In the genomic region with DNA sequence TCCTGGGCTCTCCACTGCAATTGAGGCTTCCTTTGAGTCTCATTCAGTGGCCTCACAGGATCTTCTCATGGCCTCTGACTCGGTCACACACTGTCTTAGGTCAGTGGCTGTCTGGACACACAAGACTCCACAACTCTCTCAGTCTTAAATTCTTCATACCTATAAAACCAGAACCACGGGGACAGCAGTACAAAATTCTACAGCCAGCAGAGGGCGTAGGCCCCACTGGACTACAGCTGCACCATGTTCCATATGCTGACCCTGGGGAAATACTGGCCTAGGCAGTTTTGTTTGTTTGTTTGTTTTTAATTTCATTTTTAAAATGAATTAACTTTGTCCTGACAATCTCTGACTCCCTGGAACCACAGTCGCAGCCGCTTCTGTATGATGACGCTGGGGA, we compare ENCODE assay signal across 11 mouse cellular contexts. TPM values are rescaled to one million over a fixed set of nuclear protein-coding genes. Genes with fewer than 3 reads are reported as not detected.
DNase-seq lines count a peak whose midpoint lies in the region; ATAC-seq and TF ChIP-seq lines count a peak whose summit lies in the region.
"Had no signal": no experiment of that assay in that cellular context is flagged by ENCODE, and none has a peak within 500 bp of the region (broad histone marks: within the 10 kb centered on the region; RNA-seq: fewer than 3 reads in every experiment).

No protein-coding gene starts in this region.

- H3K4me1 ChIP-seq in hindbrain, postnatal 0 days (ENCODE audit: insufficient read depth, low read length): no peaks in the 10 kb centered on the region
- H3K4me1 ChIP-seq in hindbrain, embryonic 13.5 days (replicated peaks): no peaks in the 10 kb centered on the region
- no peaks in the 10 kb centered on the region for H3K4me1 ChIP-seq in liver, postnatal 0 days (ENCODE audit: insufficient read depth)
- H3K4me1 ChIP-seq: liver, embryonic 13.5 days; neural tube, embryonic 15.5 days had no signal

- H3K4me2 ChIP-seq in hindbrain, postnatal 0 days (ENCODE audit: low read depth, low read length): no peak overlapping the region
- H3K4me2 ChIP-seq in hindbrain, embryonic 13.5 days: no peak overlapping the region
- H3K4me2 ChIP-seq in liver, postnatal 0 days (ENCODE audit: low read depth, low read length): no peak overlapping the region
- H3K4me2 ChIP-seq: liver, embryonic 13.5 days; neural tube, embryonic 15.5 days had no signal

- POLR2A ChIA-PET in Patski (lab: Charles Lee): no interaction called here

- no peak overlapping the region for H3K9ac ChIP-seq in hindbrain, postnatal 0 days (replicated peaks; ENCODE audit: low read length)
- H3K9ac ChIP-seq in hindbrain, embryonic 13.5 days: no peak overlapping the region
- no peak overlapping the region for H3K9ac ChIP-seq in liver, postnatal 0 days (replicated peaks)
- H3K9ac ChIP-seq: liver, embryonic 13.5 days; neural tube, embryonic 15.5 days had no signal

- peak; percentile 56 for TF ChIP-seq CTCF in hindbrain, postnatal 0 days (IDR thresholded peaks at IDR 0.05; ENCODE audit: low read depth)
- TF ChIP-seq CTCF in Patski (IDR thresholded peaks at IDR 0.05): peak; percentile 64
- TF ChIP-seq CTCF in liver, postnatal 0 days (IDR thresholded peaks at IDR 0.05; ENCODE audit: low read depth): peak; percentile 56

- CTCF ChIA-PET in Patski (lab: Charles Lee): interaction anchor here (1.1 kb wide), 1 partner anchor 60 kb away, joined by 4 read pairs; a partner anchor contains a TSS

- no peaks in the 10 kb centered on the region for H3K27me3 ChIP-seq in hindbrain, postnatal 0 days (ENCODE audit: insufficient read depth, low read length)
- no peaks in the 10 kb centered on the region for H3K27me3 ChIP-seq in hindbrain, embryonic 13.5 days
- no peaks in the 10 kb centered on the region for H3K27me3 ChIP-seq in Patski
- no peaks in the 10 kb centered on the region for H3K27me3 ChIP-seq in liver, postnatal 0 days (ENCODE audit: insufficient read depth, low read length)
- H3K27me3 ChIP-seq: liver, embryonic 13.5 days; neural tube, embryonic 15.5 days had no signal

- H3K36me3 ChIP-seq in hindbrain, postnatal 0 days (ENCODE audit: insufficient read depth, low read length): peaks cover 10% of the 10 kb centered on the region
- H3K36me3 ChIP-seq in hindbrain, embryonic 13.5 days: peaks cover 26% of the 10 kb centered on the region
- H3K36me3 ChIP-seq in liver, postnatal 0 days (replicated peaks; ENCODE audit: insufficient read depth, low read length): peaks cover 12% of the 10 kb centered on the region

- peak; percentile 33 for DNase-seq in hindbrain, postnatal 0 days (ENCODE audit: low spot score)
- DNase-seq in A20 (ENCODE audit: low read depth, low spot score) (peak; percentile 41), Patski (ENCODE audit: low read depth, low spot score) (no peak)
- DNase-seq in liver, postnatal 0 days: peak; percentile 27
- DNase-seq in gastrocnemius, postnatal 10 days: no peak
- DNase-seq in frontal cortex, postnatal 10 days (ENCODE audit: low spot score in 2 of 2): no peak
- DNase-seq in frontal cortex, postnatal 36 days (ENCODE audit: low spot score in 2 of 2): no peak
- DNase-seq: liver, embryonic 13.5 days had no signal

- TF ChIP-seq EP300 in liver, postnatal 0 days (IDR thresholded peaks at IDR 0.05; ENCODE audit: low read depth): no peak

- 0 out of 2 replicates have a peak, but pooled peaks have one; percentile 35 for ATAC-seq in hindbrain, postnatal 0 days
- no peak for ATAC-seq in hindbrain, embryonic 13.5 days (ENCODE audit: low FRiP score)
- ATAC-seq in Patski: peak; percentile 67
- no peak for ATAC-seq in liver, postnatal 0 days

- no peak overlapping the region for H3K27ac ChIP-seq in hindbrain, postnatal 0 days
- no peak overlapping the region for H3K27ac ChIP-seq in hindbrain, embryonic 13.5 days
- no peak overlapping the region for H3K27ac ChIP-seq in liver, postnatal 0 days (ENCODE audit: low read depth)
- H3K27ac ChIP-seq: liver, embryonic 13.5 days; neural tube, embryonic 15.5 days had no signal

- no peak overlapping the region for H3K4me3 ChIP-seq in hindbrain, postnatal 0 days (ENCODE audit: low read length)
- H3K4me3 ChIP-seq in hindbrain, embryonic 13.5 days: no peak overlapping the region
- no peak overlapping the region for H3K4me3 ChIP-seq in liver, postnatal 0 days (ENCODE audit: low read depth, low read length)
- H3K4me3 ChIP-seq: liver, embryonic 13.5 days; neural tube, embryonic 15.5 days had no signal

- 68% methylated on average over 6 of the region's 6 CpGs for WGBS in hindbrain, postnatal 0 days
- 65% methylated on average over 6 of the region's 6 CpGs for WGBS in hindbrain, embryonic 13.5 days
- WGBS in liver, postnatal 0 days (ENCODE audit: insufficient replicate concordance): 64% methylated on average over 6 of the region's 6 CpGs

- in situ Hi-C loops in Patski (cut with MboI; ENCODE audit: low pct_unique_long_range_greater_than_20kb): no loop called here

- peaks cover 6% of the 10 kb centered on the region; the same call in 1 of the 2 replicates for H3K9me3 ChIP-seq in hindbrain, postnatal 0 days (ENCODE audit: low read length)
- no peaks in the 10 kb centered on the region for H3K9me3 ChIP-seq in hindbrain, embryonic 13.5 days
- peaks cover 5% of the 10 kb centered on the region; the same call in 1 of the 2 replicates for H3K9me3 ChIP-seq in liver, postnatal 0 days (ENCODE audit: low read length)
- H3K9me3 ChIP-seq: liver, embryonic 13.5 days; neural tube, embryonic 15.5 days had no signal

RNA-seq across cellular contexts. Expression of a gene that starts 23.1 kb away (rescaled TPM):
- total RNA-seq in hindbrain, postnatal 0 days (2014; rRNA removed): 38.5 and 40.9 TPM in 2 replicates
- polyA plus RNA-seq in hindbrain, postnatal 0 days (2015; fragmentation: Nextera tagmentation; extraction: Ambion mirVana): 46.6 and 47.4 TPM in 2 replicates
- polyA plus RNA-seq in hindbrain, embryonic 13.5 days (2015; fragmentation: Nextera tagmentation; extraction: Ambion mirVana): 92.4 and 94.1 TPM in 2 replicates
- 5.4 TPM for polyA plus RNA-seq in Patski (2021)
- polyA plus RNA-seq in liver, postnatal 0 days (2015; fragmentation: Nextera tagmentation; extraction: Ambion mirVana): 0.27 and 0.31 TPM in 2 replicates
- total RNA-seq in gastrocnemius, postnatal 10 days (2021): 10 to 100 TPM; 12.3 to 14.6 TPM
- total RNA-seq: hematopoietic stem cell, adult 5-6 weeks had no signal

RNA-seq across cellular contexts. Expression of a gene that starts 23.8 kb away (rescaled TPM):
- total RNA-seq in hindbrain, postnatal 0 days (2014; rRNA removed): 27.6 and 44.9 TPM in 2 replicates
- 7.3 and 7.4 TPM in 2 replicates for polyA plus RNA-seq in hindbrain, postnatal 0 days (2015; fragmentation: Nextera tagmentation; extraction: Ambion mirVana)
- polyA plus RNA-seq in hindbrain, embryonic 13.5 days (2015; fragmentation: Nextera tagmentation; extraction: Ambion mirVana): 5.6 and 8.3 TPM in 2 replicates
- 20.0 TPM for polyA plus RNA-seq in Patski (2021)
- 2.6 and 3.0 TPM in 2 replicates for polyA plus RNA-seq in liver, postnatal 0 days (2015; fragmentation: Nextera tagmentation; extraction: Ambion mirVana)
- 10 to 100 TPM; 10.9 to 11.7 TPM for total RNA-seq in gastrocnemius, postnatal 10 days (2021)

RNA-seq across cellular contexts. Expression of a gene that starts 34.2 kb away (rescaled TPM):
- total RNA-seq in hindbrain, postnatal 0 days (2014; rRNA removed): not detected in 2 replicates
- not detected in 2 replicates for polyA plus RNA-seq in hindbrain, postnatal 0 days (2015; fragmentation: Nextera tagmentation; extraction: Ambion mirVana)
- polyA plus RNA-seq in hindbrain, embryonic 13.5 days (2015; fragmentation: Nextera tagmentation; extraction: Ambion mirVana): not detected in 2 replicates
- not detected for polyA plus RNA-seq in Patski (2021)
- 0.49 TPM in 1 of 2 replicates, not detected in the other for polyA plus RNA-seq in liver, postnatal 0 days (2015; fragmentation: Nextera tagmentation; extraction: Ambion mirVana)
- total RNA-seq in gastrocnemius, postnatal 10 days (2021): not detected
- total RNA-seq: hematopoietic stem cell, adult 5-6 weeks had no signal
- polyA plus RNA-seq: liver, embryonic 13.5 days; neural tube, embryonic 15.5 days had no signal

Comparison
In these comparisons a context has a peak if more than half of its experiments do, and no peak if none do; other contexts are left out.
1. ATAC-seq: peak in hindbrain, postnatal 0 days (single experiment) and Patski (single experiment); none in hindbrain, embryonic 13.5 days (single experiment) and liver, postnatal 0 days (single experiment).
2. DNase-seq: peak in hindbrain, postnatal 0 days (single experiment), A20 (single experiment) and liver, postnatal 0 days (single experiment); none in Patski (single experiment), gastrocnemius, postnatal 10 days (single experiment), frontal cortex, postnatal 10 days (0 of 2) and frontal cortex, postnatal 36 days (0 of 2).
3. Peak in every context shown above with its lines, with median percentiles within 50 percentile points of each other: CTCF ChIP-seq.